Comparison of ENCODE assay signal across 22 mouse cellular contexts in the genomic region with DNA sequence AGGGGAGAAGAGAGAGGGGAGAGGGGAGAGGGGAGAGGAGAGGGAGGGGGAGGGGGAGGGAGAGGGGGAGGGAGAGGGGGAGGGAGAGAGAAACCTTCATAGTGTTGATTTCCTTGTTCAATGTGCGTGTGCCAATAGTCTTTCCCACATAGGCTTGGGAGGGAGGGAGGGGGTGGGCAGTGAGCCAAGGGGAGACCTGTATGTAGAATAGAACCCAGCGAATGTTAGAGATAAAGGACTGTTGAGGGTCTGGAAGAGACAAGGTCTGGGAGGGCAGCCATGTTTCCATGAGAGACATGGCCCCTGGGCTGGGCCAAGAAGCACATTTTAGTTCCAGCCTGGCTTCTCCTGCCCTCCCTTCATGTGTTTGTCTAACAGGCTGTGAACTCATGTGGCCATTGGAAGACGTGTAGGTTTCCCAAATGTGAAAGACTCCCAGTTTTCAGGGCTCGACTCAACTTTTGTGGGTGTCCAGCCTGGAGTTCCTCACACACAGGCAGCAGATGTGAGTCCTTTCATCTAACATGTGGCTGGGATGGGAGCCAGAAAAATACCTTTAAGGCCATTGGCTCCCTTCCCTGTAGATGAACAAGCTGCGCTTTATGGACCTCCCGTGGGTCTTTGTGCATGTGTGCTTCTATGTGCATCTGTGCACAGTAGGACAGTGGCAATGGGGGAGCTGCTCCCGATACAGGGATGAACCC.
DNase-seq lines count a peak whose midpoint lies in the region; ATAC-seq and TF ChIP-seq lines count a peak whose summit lies in the region.
"Had no signal": no experiment of that assay in that cellular context is flagged by ENCODE, and none has a peak within 500 bp of the region (broad histone marks: within the 10 kb centered on the region; RNA-seq: fewer than 3 reads in every experiment).

No protein-coding gene starts in this region.

- no peak overlapping the region for H3K4me2 ChIP-seq in heart, embryonic 14.5 days (ENCODE audit: low read length)
- H3K4me2 ChIP-seq in limb, embryonic 13.5 days (replicated peaks), result no peak overlapping the region
- no peak overlapping the region for H3K4me2 ChIP-seq in limb, embryonic 14.5 days (replicated peaks; ENCODE audit: low read depth, low read length, severe bottlenecking)
- no peak overlapping the region for H3K4me2 ChIP-seq in liver, embryonic 12.5 days
- H3K4me2 ChIP-seq: embryonic facial prominence, embryonic 15.5 days; heart, embryonic 11.5 days; hindbrain, embryonic 14.5 days had no signal

- 71% methylated on average over 7 of the region's 7 CpGs for WGBS in heart, embryonic 14.5 days
- 72% methylated on average over 7 of the region's 7 CpGs for WGBS in heart, adult 2 months
- WGBS in limb, embryonic 13.5 days, result 63% methylated on average over 7 of the region's 7 CpGs
- 86% methylated on average over 7 of the region's 7 CpGs for WGBS in limb, embryonic 10.5 days
- 51% methylated on average over 7 of the region's 7 CpGs for WGBS in limb, embryonic 14.5 days
- WGBS in liver, embryonic 12.5 days (ENCODE audit: insufficient replicate concordance), result 70% methylated on average over 7 of the region's 7 CpGs

- H3K9me3 ChIP-seq in heart, embryonic 14.5 days (ENCODE audit: control insufficient read depth, low read length), result no peaks in the 10 kb centered on the region
- no peaks in the 10 kb centered on the region for H3K9me3 ChIP-seq in limb, embryonic 13.5 days
- H3K9me3 ChIP-seq in limb, embryonic 10.5 days (replicated peaks), result no peaks in the 10 kb centered on the region
- H3K9me3 ChIP-seq in limb, embryonic 14.5 days (ENCODE audit: control insufficient read depth, low read length), result no peaks in the 10 kb centered on the region
- H3K9me3 ChIP-seq in liver, embryonic 12.5 days (replicated peaks), result no peaks in the 10 kb centered on the region
- H3K9me3 ChIP-seq: embryonic facial prominence, embryonic 15.5 days; forebrain, embryonic 10.5 days; hindbrain, embryonic 10.5 days had no signal

- ATAC-seq in heart, embryonic 14.5 days (ENCODE audit: insufficient number of reproducible peaks, insufficient read depth, low FRiP score, low read depth), result peak; percentile 40; the same call in 1 of the 2 replicates
- ATAC-seq in limb, embryonic 13.5 days (ENCODE audit: low FRiP score, low read depth), result peak; percentile 31; the same call in 1 of the 2 replicates
- peak; percentile 69 for ATAC-seq in limb, embryonic 14.5 days (ENCODE audit: low FRiP score, low read depth)
- no peak for ATAC-seq in liver, embryonic 12.5 days
- ATAC-seq: activated CD4-positive, CD25-positive, alpha-beta regulatory T cell, adult 4 months; Patski had no signal

- TF ChIP-seq POLR2A in heart, adult 2 months (IDR thresholded peaks at IDR 0.05; ENCODE audit: insufficient read depth, low read depth, low read length), result no peak
- TF ChIP-seq POLR2A in limb, embryonic 14.5 days (IDR thresholded peaks at IDR 0.05; ENCODE audit: borderline replicate concordance, extremely low read depth, insufficient read depth, insufficient read length), result no peak

- no peaks in the 10 kb centered on the region; a peak in 1 of 4 replicates for H3K4me1 ChIP-seq in heart, embryonic 14.5 days (ENCODE audit: control insufficient read depth in 2 of 2, insufficient read depth in 2 of 2, low read length in 2 of 2)
- H3K4me1 ChIP-seq in heart, adult 2 months (ENCODE audit: control insufficient read depth, insufficient read depth, low read length), result no peaks in the 10 kb centered on the region
- peaks cover 9% of the 10 kb centered on the region; the same call in 1 of the 2 replicates for H3K4me1 ChIP-seq in limb, embryonic 13.5 days
- H3K4me1 ChIP-seq in limb, embryonic 10.5 days, result 0 out of 2 replicates have a peak, but pooled peaks cover 5% of the 10 kb centered on the region
- peaks cover 5% of the 10 kb centered on the region; the same call in 1 of the 2 replicates for H3K4me1 ChIP-seq in limb, embryonic 14.5 days (ENCODE audit: control insufficient read depth, insufficient read depth, low read length)
- peaks cover 3% of the 10 kb centered on the region for H3K4me1 ChIP-seq in liver, embryonic 12.5 days
- H3K4me1 ChIP-seq: embryonic facial prominence, embryonic 15.5 days; forebrain, embryonic 10.5 days; hindbrain, embryonic 10.5 days had no signal

- no peak overlapping the region for H3K9ac ChIP-seq in heart, embryonic 14.5 days (ENCODE audit: low read length)
- H3K9ac ChIP-seq in heart, adult 2 months (ENCODE audit: low read depth, low read length), result no peak overlapping the region
- no peak overlapping the region for H3K9ac ChIP-seq in limb, embryonic 13.5 days
- no peak overlapping the region for H3K9ac ChIP-seq in limb, embryonic 14.5 days (ENCODE audit: low read depth, low read length, severe bottlenecking)
- no peak overlapping the region for H3K9ac ChIP-seq in liver, embryonic 12.5 days
- H3K9ac ChIP-seq: embryonic facial prominence, embryonic 15.5 days; hindbrain, embryonic 14.5 days had no signal

- no peak for TF ChIP-seq EP300 in heart, adult 2 months (IDR thresholded peaks at IDR 0.05; ENCODE audit: insufficient read depth, low read depth, low read length)

- no peaks in the 10 kb centered on the region for H3K79me2 ChIP-seq in heart, adult 2 months (replicated peaks; ENCODE audit: control insufficient read depth, insufficient read depth, low read length)

- no peaks in the 10 kb centered on the region for H3K27me3 ChIP-seq in heart, embryonic 14.5 days (ENCODE audit: control insufficient read depth, insufficient read depth, low read length)
- H3K27me3 ChIP-seq in heart, adult 2 months (ENCODE audit: control insufficient read depth, insufficient read depth, low read length), result no peaks in the 10 kb centered on the region
- no peaks in the 10 kb centered on the region for H3K27me3 ChIP-seq in limb, embryonic 13.5 days
- no peaks in the 10 kb centered on the region for H3K27me3 ChIP-seq in limb, embryonic 10.5 days (ENCODE audit: low read depth, poor library complexity, severe bottlenecking)
- H3K27me3 ChIP-seq in limb, embryonic 14.5 days (ENCODE audit: control insufficient read depth, insufficient read depth, low read length), result no peaks in the 10 kb centered on the region
- H3K27me3 ChIP-seq in liver, embryonic 12.5 days (replicated peaks), result no peaks in the 10 kb centered on the region; the same call in 1 of the 2 replicates
- H3K27me3 ChIP-seq: CH12.LX; embryonic facial prominence, embryonic 15.5 days; Patski had no signal

- intact Hi-C loops in heart, adult 2 months (cut with DNase I), result no loop called here

- no peak for TF ChIP-seq CTCF in heart, adult 2 months (IDR thresholded peaks at IDR 0.05)

- no peak overlapping the region for H3K27ac ChIP-seq in heart, embryonic 14.5 days (replicated peaks in 1 of 2; ENCODE audit: control insufficient read depth in 1 of 2, insufficient read depth in 1 of 2, low read depth in 2 of 2, low read length in 2 of 2)
- H3K27ac ChIP-seq in heart, adult 2 months, result no peak overlapping the region
- H3K27ac ChIP-seq in limb, embryonic 13.5 days, result 0 out of 2 replicates have a peak overlapping the region, but pooled peaks have one; percentile 33
- H3K27ac ChIP-seq in limb, embryonic 10.5 days, result no peak overlapping the region
- H3K27ac ChIP-seq in limb, embryonic 14.5 days (replicated peaks; ENCODE audit: low read depth, low read length), result 0 out of 2 replicates have a peak overlapping the region, but pooled peaks have one; percentile 19
- no peak overlapping the region for H3K27ac ChIP-seq in liver, embryonic 12.5 days
- H3K27ac ChIP-seq: embryonic facial prominence, embryonic 15.5 days; forebrain, embryonic 10.5 days; gastrocnemius, adult 2 months; hindbrain, embryonic 10.5 days; hindbrain, embryonic 14.5 days had no signal

- H3K36me3 ChIP-seq in heart, embryonic 14.5 days (ENCODE audit: control insufficient read depth, insufficient read depth, low read length), result no peaks in the 10 kb centered on the region
- H3K36me3 ChIP-seq in heart, adult 2 months (ENCODE audit: control insufficient read depth, insufficient read depth, low read length), result no peaks in the 10 kb centered on the region
- H3K36me3 ChIP-seq in limb, embryonic 13.5 days, result no peaks in the 10 kb centered on the region
- H3K36me3 ChIP-seq in limb, embryonic 10.5 days, result no peaks in the 10 kb centered on the region
- no peaks in the 10 kb centered on the region for H3K36me3 ChIP-seq in limb, embryonic 14.5 days (ENCODE audit: control insufficient read depth, insufficient read depth, low read length)
- no peaks in the 10 kb centered on the region for H3K36me3 ChIP-seq in liver, embryonic 12.5 days
- H3K36me3 ChIP-seq: embryonic facial prominence, embryonic 15.5 days; forebrain, embryonic 10.5 days; hindbrain, embryonic 10.5 days had no signal

- DNase-seq in heart, adult 2 months, result no peak
- no peak for DNase-seq in limb, embryonic 10.5 days (ENCODE audit: low spot score)
- DNase-seq in limb, embryonic 14.5 days (ENCODE audit: low spot score), result peak; percentile 59
- DNase-seq: adrenal gland, postnatal 14 days; cerebellum, adult 18-20 months; cerebellum, adult 9-11 months; cerebellum, postnatal 36 days; gastrocnemius, adult 2 months; gastrocnemius, postnatal 25 days; heart, postnatal 14 days had no signal

- H3K4me3 ChIP-seq in heart, embryonic 14.5 days (ENCODE audit: control insufficient read depth in 1 of 2, insufficient read depth in 1 of 2, low read depth in 1 of 2, low read length in 2 of 2), result no peak overlapping the region
- H3K4me3 ChIP-seq in heart, adult 2 months, result no peak overlapping the region
- no peak overlapping the region for H3K4me3 ChIP-seq in limb, embryonic 13.5 days
- H3K4me3 ChIP-seq in limb, embryonic 10.5 days, result no peak overlapping the region
- no peak overlapping the region for H3K4me3 ChIP-seq in limb, embryonic 14.5 days (replicated peaks; ENCODE audit: low read length)
- no peak overlapping the region for H3K4me3 ChIP-seq in liver, embryonic 12.5 days
- H3K4me3 ChIP-seq: embryonic facial prominence, embryonic 15.5 days; erythroblast, embryonic 14.5 days; forebrain, embryonic 10.5 days; gastrocnemius, adult 2 months; hindbrain, embryonic 10.5 days had no signal

Comparison
In these comparisons a context has a peak if more than half of its experiments do, and no peak if none do; other contexts are left out.
1. H3K27ac ChIP-seq: peak in limb, embryonic 13.5 days (single experiment) and limb, embryonic 14.5 days (single experiment); none in heart, embryonic 14.5 days (0 of 2), heart, adult 2 months (single experiment), limb, embryonic 10.5 days (single experiment) and liver, embryonic 12.5 days (single experiment).